ENCODE assay signal across 23 mouse cellular contexts in the genomic region with DNA sequence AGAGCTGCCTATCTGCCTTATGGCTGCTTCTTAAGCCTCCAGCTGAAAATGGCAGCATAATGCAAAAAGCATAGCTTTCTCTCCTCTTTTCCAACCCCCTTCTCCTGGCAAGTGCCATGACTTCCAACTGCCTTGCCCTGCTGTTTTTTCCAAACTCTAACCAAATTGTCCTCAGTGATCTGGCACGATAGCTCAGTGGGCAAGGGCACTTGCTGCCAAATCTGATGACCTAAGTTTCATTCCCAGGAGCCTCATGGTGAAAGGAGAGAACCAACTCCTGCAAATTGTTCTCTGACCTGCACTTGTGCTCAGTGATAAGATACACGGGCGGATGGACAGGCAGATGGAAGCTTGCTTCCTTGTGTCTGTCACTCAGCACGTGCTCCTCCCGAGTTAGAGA. TPM values are rescaled to one million over a fixed set of nuclear protein-coding genes. Genes with fewer than 3 reads are reported as not detected.
A peak's percentile ranks its signal among the peaks of the same experiment; 100 is the strongest.
DNase-seq lines count a peak whose midpoint lies in the region; ATAC-seq lines count a peak whose summit lies in the region.
"Had no signal": no experiment of that assay in that cellular context is flagged by ENCODE, and none has a peak within 500 bp of the region (broad histone marks: within the 10 kb centered on the region; RNA-seq: fewer than 3 reads in every experiment).

No protein-coding gene starts in this region.

- no peak overlapping the region for H3K4me3 ChIP-seq in heart, embryonic 12.5 days
- H3K4me3 ChIP-seq in hindbrain, embryonic 14.5 days (replicated peaks; ENCODE audit: low read length) = no peak overlapping the region
- H3K4me3 ChIP-seq: embryonic facial prominence, embryonic 13.5 days; embryonic facial prominence, embryonic 15.5 days; erythroblast, embryonic 14.5 days; forebrain, embryonic 10.5 days; forebrain, embryonic 12.5 days had no signal

- no peak for ATAC-seq in heart, embryonic 12.5 days (ENCODE audit: insufficient number of reproducible peaks, low FRiP score)
- no peak for ATAC-seq in hindbrain, embryonic 14.5 days (ENCODE audit: low FRiP score)
- ATAC-seq: forebrain, embryonic 14.5 days; forebrain, embryonic 16.5 days had no signal

- 33% methylated on average over 5 of the region's 5 CpGs for WGBS in heart, embryonic 12.5 days
- 96% methylated on average over 5 of the region's 5 CpGs for WGBS in hindbrain, embryonic 14.5 days

- H3K4me1 ChIP-seq in heart, embryonic 12.5 days (replicated peaks) = 0 out of 2 replicates have a peak, but pooled peaks cover 4% of the 10 kb centered on the region
- H3K4me1 ChIP-seq in hindbrain, embryonic 14.5 days (replicated peaks; ENCODE audit: control insufficient read depth, insufficient read depth, low read length) = no peaks in the 10 kb centered on the region
- H3K4me1 ChIP-seq: forebrain, embryonic 10.5 days; forebrain, embryonic 12.5 days had no signal

- H3K9ac ChIP-seq in heart, embryonic 12.5 days = no peak overlapping the region
- H3K9ac ChIP-seq in hindbrain, embryonic 14.5 days = no peak overlapping the region
- H3K9ac ChIP-seq: embryonic facial prominence, embryonic 13.5 days; embryonic facial prominence, embryonic 15.5 days; forebrain, embryonic 12.5 days had no signal

- peaks cover 98% of the 10 kb centered on the region for H3K36me3 ChIP-seq in heart, embryonic 12.5 days
- H3K36me3 ChIP-seq in hindbrain, embryonic 14.5 days (replicated peaks; ENCODE audit: control insufficient read depth, insufficient read depth) = peaks cover 82% of the 10 kb centered on the region

- peak; percentile 55 for DNase-seq in cerebellum, adult 11-12 months
- DNase-seq in cerebellum, adult 8-10 months = no peak
- DNase-seq in heart, postnatal 10 days = no peak
- DNase-seq in cerebellum, adult 9-10 months = peak; percentile 68
- DNase-seq in cerebellum, postnatal 10 days = peak; percentile 44 to 67
- DNase-seq in hindbrain, embryonic 14.5 days (ENCODE audit: low spot score) = no peak
- DNase-seq in gastrocnemius, adult 8-10 months (ENCODE audit: low spot score in 2 of 2) = no peak
- DNase-seq: adrenal gland, adult 2 months; adrenal gland, postnatal 10 days; adrenal gland, postnatal 25 days; embryo, embryonic 11 days had no signal

- H3K27ac ChIP-seq in heart, embryonic 12.5 days (ENCODE audit: poor library complexity, severe bottlenecking) = peak overlapping the region; percentile 35; the same call in 1 of the 2 replicates
- no peak overlapping the region for H3K27ac ChIP-seq in hindbrain, embryonic 14.5 days
- H3K27ac ChIP-seq: embryonic facial prominence, embryonic 13.5 days; embryonic facial prominence, embryonic 15.5 days; forebrain, embryonic 10.5 days; forebrain, embryonic 12.5 days had no signal

- H3K27me3 ChIP-seq in heart, embryonic 12.5 days (replicated peaks) = no peaks in the 10 kb centered on the region
- H3K27me3 ChIP-seq in hindbrain, embryonic 14.5 days (ENCODE audit: control insufficient read depth, insufficient read depth, low read length) = no peaks in the 10 kb centered on the region
- H3K27me3 ChIP-seq: embryonic facial prominence, embryonic 13.5 days; embryonic facial prominence, embryonic 15.5 days; forebrain, embryonic 12.5 days had no signal

- intact Hi-C loops in heart, postnatal 10 days (cut with DNase I) = no loop called here

- H3K9me3 ChIP-seq in heart, embryonic 12.5 days (replicated peaks) = no peaks in the 10 kb centered on the region
- no peaks in the 10 kb centered on the region for H3K9me3 ChIP-seq in hindbrain, embryonic 14.5 days (ENCODE audit: control insufficient read depth, low read length)
- H3K9me3 ChIP-seq: embryonic facial prominence, embryonic 13.5 days; embryonic facial prominence, embryonic 15.5 days; forebrain, embryonic 10.5 days; forebrain, embryonic 12.5 days had no signal

- H3K4me2 ChIP-seq in heart, embryonic 12.5 days = no peak overlapping the region
- H3K4me2 ChIP-seq in hindbrain, embryonic 14.5 days (replicated peaks) = no peak overlapping the region
- H3K4me2 ChIP-seq: embryonic facial prominence, embryonic 13.5 days; embryonic facial prominence, embryonic 15.5 days; forebrain, embryonic 12.5 days had no signal

RNA-seq across cellular contexts. Expression of a gene that starts 27.3 kb away (rescaled TPM):
- 4.0 and 4.7 TPM in 2 replicates for polyA plus RNA-seq in heart, embryonic 12.5 days (2016; fragmentation: Nextera tagmentation; extraction: Ambion mirVana)
- total RNA-seq in heart, postnatal 10 days (2021) = 1 to 10 TPM; 2.3 to 3.4 TPM
- not detected in 2 replicates for polyA plus RNA-seq in hindbrain, embryonic 14.5 days (2014; fragmentation: Nextera tagmentation; extraction: Ambion mirVana)
- total RNA-seq in gastrocnemius, adult 8-10 months (2022) = under 1 TPM in 1 of 4 experiments, not detected in 3; 0.16 TPM
- total RNA-seq: adrenal gland, postnatal 25 days; common myeloid progenitor, adult 5-6 weeks; MEL had no signal
- polyA plus RNA-seq: C2C12; embryonic facial prominence, embryonic 11.5 days; erythroblast, embryonic 14.5 days; forebrain, embryonic 10.5 days; forebrain, embryonic 14.5 days; forebrain, embryonic 16.5 days had no signal

Comparison
In these comparisons a context has a peak if more than half of its experiments do, and no peak if none do; other contexts are left out.
1. DNase-seq: peak in cerebellum, adult 11-12 months (single experiment), cerebellum, adult 9-10 months (single experiment) and cerebellum, postnatal 10 days (2 of 2); none in cerebellum, adult 8-10 months (single experiment), heart, postnatal 10 days (0 of 2), hindbrain, embryonic 14.5 days (single experiment) and gastrocnemius, adult 8-10 months (0 of 2).